Mouse (Mus musculus) spleen, adult 2 months (tissue): ENCODE results near the gene Utp20. TPM values are rescaled to one million over a fixed set of nuclear protein-coding genes. Genes with fewer than 3 reads are reported as not detected.

Experiments
- DNase-seq, 2 experiments: peaks; one replicate each; pipeline versions ENCODE4 v3.0.0 to v3.0.0-alpha.2; 2012 to 2021; ENCODE audit warnings: low spot score in 2 of 2, low read depth in 1 of 2
- H3K27ac ChIP-seq: fragments of 200-500 bp; 2 replicates; pipeline ENCODE4 v1.5.1; 2012; ENCODE audit warnings: low read length, inconsistent platforms; ENCODE audit not compliant: insufficient read depth
- H3K27me3 ChIP-seq: fragments of 200-500 bp; 2 replicates; pipeline ENCODE4 v1.6.1; 2012; ENCODE audit warnings: mild to moderate bottlenecking, moderate library complexity, low read length, inconsistent platforms; ENCODE audit not compliant: control insufficient read depth, insufficient read depth
- H3K36me3 ChIP-seq: fragments of 200-500 bp; 2 replicates; pipeline ENCODE4 v1.6.1; 2012; ENCODE audit warnings: mild to moderate bottlenecking, low read length, inconsistent platforms; ENCODE audit not compliant: control insufficient read depth, insufficient read depth
- H3K4me1 ChIP-seq: fragments of 200-500 bp; 2 replicates; pipeline ENCODE4 v1.6.1; 2011; ENCODE audit warnings: inconsistent platforms; ENCODE audit not compliant: control insufficient read depth, insufficient read depth, insufficient read length
- H3K4me3 ChIP-seq: fragments of 200-500 bp; 2 replicates; pipeline ENCODE4 v1.5.1; 2011; ENCODE audit warnings: mild to moderate bottlenecking, inconsistent platforms; ENCODE audit not compliant: insufficient read depth, insufficient read length; ENCODE audit errors: extremely low read depth
- CTCF ChIP-seq: fragments of 200-500 bp; IDR thresholded peaks from 2 replicates; pipeline ENCODE4 v1.5.1; 2011; ENCODE audit warnings: mild to moderate bottlenecking, inconsistent platforms; ENCODE audit not compliant: insufficient read depth, insufficient read length, insufficient replicate concordance; ENCODE audit errors: extremely low read depth
- POLR2A ChIP-seq: fragments of 200-500 bp; IDR thresholded peaks from 2 replicates; pipeline ENCODE4 v1.6.1; 2011; ENCODE audit warnings: low read depth, low read length, inconsistent platforms
- WGBS: fragments of 180-500 bp; shearing (Covaris S2); methylation state at CpG from one replicate; pipeline ENCODE4 v1.1.7; 2018; 5-methylcytosine and 5-hydroxymethylcytosine counted together
- polyA plus RNA-seq: library from polyadenylated mRNA; depleted of rRNA; stranded (reverse); fragments of >200 nt; gene quantifications from 2 replicates; pipeline ENCODE4 v1.2.3, GENCODE M21; 2012

Utp20 gene
- polyA plus RNA-seq, 1 experiment = 4.2 TPM

GRCm38 (mm10) chr10:88719618-88720017 is 107.0 kb downstream of the Utp20 start:
- DNase-seq = no peak
- no peak overlapping the region; the same call in 1 of the 2 replicates for H3K4me3 ChIP-seq
- no peaks in the 10 kb centered on the region for H3K27me3 ChIP-seq
- 60% methylated on average over 1 of the region's 1 CpGs for WGBS
- no peaks in the 10 kb centered on the region for H3K4me1 ChIP-seq
- TF ChIP-seq POLR2A = no peak
- no peak for TF ChIP-seq CTCF
- H3K36me3 ChIP-seq = no peaks in the 10 kb centered on the region
- no peak overlapping the region for H3K27ac ChIP-seq

- 73% methylated on average over 2 of the region's 2 CpGs for WGBS
- H3K4me3 ChIP-seq = no peak overlapping the region
- TF ChIP-seq CTCF = no peak
- no peak for DNase-seq
- no peak overlapping the region for H3K27ac ChIP-seq
- H3K4me1 ChIP-seq = no peaks in the 10 kb centered on the region
- no peaks in the 10 kb centered on the region for H3K36me3 ChIP-seq
- H3K27me3 ChIP-seq = no peaks in the 10 kb centered on the region
Measured at GRCm38 (mm10) chr10:88717756-88718025, 108.9 kb downstream of the Utp20 start.

DNA sequence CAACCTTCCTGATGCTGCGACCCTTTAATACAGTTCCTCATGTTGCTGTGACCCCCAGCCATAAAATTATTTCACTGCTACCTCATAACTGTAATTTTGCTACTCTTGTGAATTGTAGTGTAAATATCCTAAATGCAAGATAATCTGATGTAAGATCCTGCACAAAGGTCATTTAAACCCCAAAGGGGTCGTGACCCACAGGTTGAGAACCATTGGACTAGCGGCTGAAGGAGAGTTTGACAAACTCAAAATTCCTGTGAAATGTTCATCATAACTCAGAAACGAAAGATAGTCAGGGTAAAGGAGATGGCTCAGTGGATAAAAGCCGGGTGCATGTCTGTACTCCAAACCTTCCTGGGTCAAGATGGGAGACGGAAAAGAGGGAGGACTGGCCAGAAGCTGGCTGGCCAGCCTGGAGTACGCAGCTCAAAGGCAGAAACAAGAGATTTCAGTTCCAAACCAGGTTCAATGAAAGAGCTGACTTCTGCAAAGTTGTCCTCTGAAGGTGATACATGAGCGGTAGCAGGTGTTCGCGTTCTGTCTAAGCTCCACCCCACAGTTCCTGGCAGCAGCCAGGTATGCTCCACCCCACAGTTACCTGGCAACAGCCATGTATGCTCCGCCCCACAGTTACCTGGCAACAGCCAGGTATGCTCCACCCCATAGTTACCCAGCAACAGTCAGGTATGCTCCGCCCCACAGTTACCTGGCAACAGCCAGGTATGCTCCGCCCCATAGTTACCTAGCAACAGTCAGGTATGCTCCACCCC is 109.4 kb downstream of the Utp20 start:
- WGBS = 87% methylated on average over 13 of the region's 13 CpGs
- no peak overlapping the region for H3K27ac ChIP-seq
- TF ChIP-seq CTCF (no peak), POLR2A (no peak)
- H3K36me3 ChIP-seq = no peaks in the 10 kb centered on the region
- no peak overlapping the region for H3K4me3 ChIP-seq
- DNase-seq = no peak
- H3K4me1 ChIP-seq = no peaks in the 10 kb centered on the region
- H3K27me3 ChIP-seq = no peaks in the 10 kb centered on the region

DNA sequence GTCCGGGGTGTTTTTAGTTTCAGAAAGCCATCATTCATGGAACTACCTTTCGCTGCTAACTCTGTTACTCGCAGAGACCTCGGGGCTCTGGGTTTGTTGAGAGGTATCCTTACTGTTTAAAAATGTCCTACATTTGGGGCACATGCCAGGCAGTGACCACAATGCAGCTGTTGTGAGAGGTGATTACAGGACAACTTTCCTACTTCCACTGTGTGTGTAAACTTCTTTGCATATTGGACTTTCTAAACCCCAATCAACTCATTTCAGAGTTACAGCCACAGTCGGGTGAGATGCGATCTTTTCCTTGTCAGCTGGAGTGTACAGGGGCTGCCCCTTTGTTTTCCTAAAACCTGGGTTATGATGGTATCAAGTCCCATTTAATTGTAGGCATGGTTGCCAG is 111.0 kb downstream of the Utp20 start:
- H3K27me3 ChIP-seq = no peaks in the 10 kb centered on the region
- TF ChIP-seq CTCF (no peak), POLR2A (no peak)
- WGBS = 83% methylated on average over 6 of the region's 6 CpGs
- no peak overlapping the region for H3K4me3 ChIP-seq
- no peak for DNase-seq
- H3K4me1 ChIP-seq = no peaks in the 10 kb centered on the region
- no peak overlapping the region for H3K27ac ChIP-seq
- H3K36me3 ChIP-seq = no peaks in the 10 kb centered on the region

DNA sequence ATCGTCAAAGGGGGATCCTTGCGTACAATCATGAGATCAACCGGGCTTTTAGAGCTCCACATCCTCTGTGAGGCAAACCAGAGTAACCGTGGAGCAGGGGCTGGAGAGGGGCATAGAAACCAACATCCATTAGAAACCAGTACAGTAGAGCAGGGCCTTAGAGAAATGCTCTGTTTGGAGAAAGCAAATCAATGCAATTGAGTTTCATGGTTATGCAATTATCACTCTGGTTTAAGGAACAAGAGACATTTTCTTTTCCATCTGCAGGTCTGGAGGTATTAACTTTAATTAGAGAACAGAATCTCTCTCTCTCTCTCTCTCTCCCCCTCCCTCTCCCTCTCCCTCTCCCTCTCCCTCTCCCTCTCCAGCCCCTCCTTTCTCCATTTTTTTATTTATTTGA is 111.9 kb downstream of the Utp20 start:
- Histone ChIP-seq H3K27me3 (no peaks in the 10 kb centered on the region), H3K4me3 (no peak overlapping the region), H3K36me3 (no peaks in the 10 kb centered on the region), H3K4me1 (no peaks in the 10 kb centered on the region), H3K27ac (no peak overlapping the region)
- TF ChIP-seq CTCF (no peak), POLR2A (no peak)
- WGBS = 84% methylated on average over 4 of the region's 4 CpGs
- DNase-seq = no peak

- no peaks in the 10 kb centered on the region for H3K4me1 ChIP-seq
Measured at GRCm38 (mm10) chr10:88712359-88712758, 114.2 kb downstream of the Utp20 start.

GRCm38 (mm10) chr10:88708671-88709523 is 117.7 kb downstream of the Utp20 start:
- Histone ChIP-seq H3K27me3 (no peaks in the 10 kb centered on the region), H3K4me3 (no peak overlapping the region), H3K27ac (no peak overlapping the region), H3K36me3 (no peaks in the 10 kb centered on the region), H3K4me1 (no peaks in the 10 kb centered on the region)
- WGBS = 41% methylated on average over 10 of the region's 10 CpGs
- no peak for DNase-seq
- TF ChIP-seq CTCF (no peak), POLR2A (no peak)

More at GRCm38 (mm10) chr10:88712359-88712758, 114.2 kb downstream of the Utp20 start:
- no peak for DNase-seq
- no peak overlapping the region for H3K27ac ChIP-seq
- TF ChIP-seq POLR2A = no peak
- TF ChIP-seq CTCF = no peak
- no peaks in the 10 kb centered on the region for H3K36me3 ChIP-seq
- WGBS = 5% methylated on average over 6 of the region's 6 CpGs
- no peaks in the 10 kb centered on the region for H3K27me3 ChIP-seq
- H3K4me3 ChIP-seq = no peak overlapping the region
